Mouse (Mus musculus): ENCODE measurements around the gene Pnliprp1.
A peak's percentile ranks its signal among the peaks of the same experiment; 100 is the strongest.

Pnliprp1 gene

GRCm38 (mm10) chr19:58728445-58729031, at the start of gene Pnliprp1:
Gene Pnliprp1 (plus strand): TSS chr19:58728887.
- DNase-seq = no peak

DNA sequence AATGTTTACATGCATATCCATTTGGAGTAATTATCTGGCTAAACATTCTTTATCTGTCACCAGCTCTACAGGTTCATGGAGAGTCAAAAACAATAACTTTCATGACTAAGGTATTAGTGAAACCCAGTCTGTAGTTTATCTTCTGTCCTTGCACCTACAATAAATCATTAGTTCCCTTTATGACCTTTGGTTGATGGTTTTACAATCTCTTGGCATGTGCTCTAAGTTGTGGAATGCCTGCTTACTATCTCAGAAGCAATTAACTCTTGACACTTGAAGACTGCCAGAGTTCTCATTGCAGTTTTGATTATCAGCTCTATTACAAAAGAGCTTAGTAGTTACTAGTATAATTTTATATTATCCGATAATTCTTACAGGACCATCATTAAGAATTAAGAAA, 39.8 kb upstream of the Pnliprp1 start:
- no peak for DNase-seq

GRCm38 (mm10) chr19:58695314-58695713, 33.4 kb upstream of the Pnliprp1 start:
- no peak for DNase-seq

DNA sequence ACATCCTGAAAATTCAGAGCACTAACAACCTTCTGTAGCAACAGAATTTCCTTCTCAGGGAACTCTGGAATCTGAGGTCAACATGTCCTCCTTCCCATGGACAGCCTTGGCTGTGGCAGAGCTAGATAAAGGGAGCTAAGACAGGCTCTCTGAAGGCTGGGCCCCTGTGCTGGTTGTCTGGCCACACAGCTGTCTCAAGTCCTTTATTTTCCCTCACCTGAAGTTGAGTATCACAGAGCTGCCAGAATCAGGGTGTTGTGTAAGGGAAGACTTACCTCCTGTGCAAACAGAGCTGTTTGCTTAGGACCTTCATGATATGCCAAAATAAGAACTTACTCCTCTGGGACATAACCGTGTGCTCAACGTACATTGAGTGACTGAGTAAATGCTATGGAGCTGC, 32.5 kb upstream of the Pnliprp1 start:
- no peak for DNase-seq

- no peak for DNase-seq
These were observed 24.1 kb upstream of the Pnliprp1 start for GRCm38 (mm10) chr19:58704556-58704955.

DNA sequence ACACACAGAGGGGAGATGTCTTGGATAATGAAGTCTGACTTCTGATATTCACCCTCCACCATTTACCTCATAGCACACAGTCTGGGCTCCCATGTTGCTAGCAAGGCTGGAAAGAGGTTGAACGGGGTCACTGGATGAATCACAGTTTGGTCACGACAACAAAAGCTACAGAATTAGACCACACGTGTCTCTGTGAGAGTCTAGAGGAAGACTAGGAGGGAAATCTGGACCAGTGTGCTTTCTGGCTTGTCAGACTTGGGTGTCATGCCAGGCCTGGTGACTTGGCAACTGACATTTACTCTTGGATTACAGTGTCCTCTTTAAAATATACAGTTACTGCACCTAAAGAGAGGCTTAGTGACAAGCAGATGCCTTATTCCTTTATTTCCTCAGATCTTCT, 20.1 kb upstream of the Pnliprp1 start:
- no peak for DNase-seq

DNA sequence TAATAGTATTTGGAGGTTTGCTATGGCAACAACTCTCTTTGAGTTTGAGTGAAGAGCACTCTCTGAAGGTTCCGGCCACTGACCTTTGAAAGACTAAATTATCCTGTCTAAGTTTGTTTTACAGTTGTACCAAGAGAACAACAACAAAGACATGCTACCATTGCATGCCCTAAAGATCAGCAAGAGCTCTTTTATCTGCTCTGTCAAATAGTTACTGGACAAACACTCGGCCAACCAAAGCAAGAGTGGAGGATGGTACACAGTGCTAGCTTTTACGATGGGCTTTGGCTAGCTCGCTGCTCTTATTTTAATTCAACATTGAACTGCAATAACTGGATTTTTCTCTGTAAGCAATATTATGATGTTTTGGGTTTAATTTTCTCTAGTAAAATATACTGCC, 10.8 kb upstream of the Pnliprp1 start:
- DNase-seq = no peak

DNA sequence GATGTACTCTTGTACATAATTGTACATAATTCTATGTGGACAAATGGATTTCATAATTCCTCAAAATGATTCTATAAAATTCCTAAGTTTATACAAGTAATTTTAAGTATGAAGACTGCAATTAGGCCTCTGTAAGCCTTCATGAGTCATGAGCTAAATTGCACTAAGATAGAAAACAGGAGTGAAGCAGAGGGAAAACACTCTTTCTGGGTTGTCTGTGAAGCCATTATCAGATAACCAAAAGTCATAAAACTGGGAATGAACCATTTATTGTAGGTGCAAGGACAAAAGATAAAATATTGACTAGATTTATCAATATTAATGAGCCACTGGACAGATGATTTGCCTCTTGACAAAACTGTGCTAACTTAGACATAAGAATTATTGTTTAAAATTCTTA, 8.2 kb upstream of the Pnliprp1 start:
- no peak for DNase-seq

- DNase-seq = no peak
These were observed 2.1 kb upstream of the Pnliprp1 start for GRCm38 (mm10) chr19:58726551-58726950.

- DNase-seq = no peak
These were observed 931 bp upstream of the Pnliprp1 start for GRCm38 (mm10) chr19:58727756-58728155.

- DNase-seq = no peak
These were observed 4.5 kb downstream of the Pnliprp1 start for GRCm38 (mm10) chr19:58733216-58733615.

DNA sequence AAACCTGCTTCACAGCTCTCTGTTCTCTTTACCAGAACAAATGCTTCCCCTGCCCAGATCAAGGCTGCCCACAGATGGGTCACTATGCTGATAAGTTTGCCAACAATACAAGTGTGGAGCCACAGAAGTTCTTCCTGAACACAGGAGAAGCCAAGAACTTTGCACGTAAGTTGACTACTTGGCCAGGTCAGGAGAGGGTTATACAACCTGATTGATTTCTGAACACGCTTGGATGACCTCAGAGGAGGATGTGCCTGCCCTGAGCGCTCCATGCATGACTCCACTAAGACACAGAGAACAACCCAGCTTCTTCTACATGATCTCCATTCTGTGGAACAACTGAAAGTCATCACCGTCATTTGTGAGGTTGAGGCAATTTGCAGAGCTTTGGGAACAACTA, 9.4 kb downstream of the Pnliprp1 start:
- DNase-seq = no peak

GRCm38 (mm10) chr19:58741036-58741435, 12.3 kb downstream of the Pnliprp1 start:
- DNase-seq = no peak

DNA sequence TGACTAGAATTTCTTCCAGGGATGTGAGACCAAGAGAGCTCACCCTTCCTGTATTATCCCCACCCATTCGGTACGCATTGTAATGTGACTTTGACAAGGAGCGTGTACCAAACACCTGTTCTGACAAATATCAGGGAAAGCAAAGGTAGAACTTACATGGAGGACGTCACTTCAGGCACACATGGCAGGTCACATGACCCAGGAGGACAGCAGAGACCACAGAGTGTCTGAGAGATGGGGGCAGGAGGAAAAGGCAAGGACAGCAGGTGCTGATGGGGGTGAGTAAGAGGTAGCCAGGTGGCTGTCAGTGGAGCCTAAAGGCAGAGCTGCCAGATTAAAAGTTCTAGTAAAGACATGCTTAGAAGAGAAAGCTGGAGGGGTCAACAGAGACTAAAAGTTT, 14.0 kb downstream of the Pnliprp1 start:
- DNase-seq = no peak

- no peak for DNase-seq
These were observed 15.0 kb downstream of the Pnliprp1 start for GRCm38 (mm10) chr19:58743736-58744135.

- DNase-seq = no peak
These were observed 18.9 kb downstream of the Pnliprp1 start for GRCm38 (mm10) chr19:58747498-58748000.

DNA sequence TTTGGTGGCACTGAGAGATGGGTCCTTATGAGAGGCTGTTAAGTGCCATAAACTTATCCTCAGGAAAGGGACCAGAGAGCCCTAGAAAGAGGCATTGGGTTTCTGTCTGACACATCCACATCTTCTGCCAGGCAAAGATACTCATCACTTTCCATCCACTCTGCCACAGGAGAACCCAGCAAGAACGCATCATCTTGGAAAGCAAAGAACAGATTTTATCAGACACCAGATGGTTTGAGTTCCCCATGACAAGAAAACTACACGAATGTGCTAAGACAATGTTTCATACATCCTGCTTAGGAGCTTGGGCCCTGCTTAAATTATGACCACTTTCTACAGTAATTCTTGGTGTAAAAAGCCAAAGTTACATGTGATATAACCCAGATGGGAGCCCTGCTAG, 22.1 kb downstream of the Pnliprp1 start:
- no peak for DNase-seq

- no peak for DNase-seq
These were observed 22.8 kb downstream of the Pnliprp1 start for GRCm38 (mm10) chr19:58751504-58751903.

DNA sequence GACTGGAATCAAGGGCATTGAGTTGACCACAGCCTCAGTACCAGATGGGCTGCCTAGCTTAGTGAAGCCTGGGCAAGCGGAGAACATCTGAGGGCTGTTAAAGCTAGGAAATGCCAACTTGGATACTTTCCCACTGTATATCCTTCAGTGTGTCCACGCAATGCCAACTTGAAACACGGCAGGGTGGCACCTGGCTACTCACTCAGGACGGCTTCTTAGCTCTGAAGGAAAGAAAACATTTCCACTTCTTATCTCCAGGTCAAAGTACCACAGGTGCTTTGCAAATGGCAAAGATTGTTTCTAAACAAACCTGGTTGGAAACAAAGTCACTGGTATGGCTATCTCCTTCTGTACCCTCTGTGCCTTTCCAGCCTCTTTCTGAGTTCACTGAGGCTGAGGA, 30.2 kb downstream of the Pnliprp1 start:
- no peak for DNase-seq

GRCm38 (mm10) chr19:58759423-58759822, 30.7 kb downstream of the Pnliprp1 start, which contains the start of gene Pnliprp2:
Gene Pnliprp2 (plus strand): TSS chr19:58759719.
- DNase-seq = no peak

GRCm38 (mm10) chr19:58762316-58762715, 33.6 kb downstream of the Pnliprp1 start:
- no peak for DNase-seq

DNA sequence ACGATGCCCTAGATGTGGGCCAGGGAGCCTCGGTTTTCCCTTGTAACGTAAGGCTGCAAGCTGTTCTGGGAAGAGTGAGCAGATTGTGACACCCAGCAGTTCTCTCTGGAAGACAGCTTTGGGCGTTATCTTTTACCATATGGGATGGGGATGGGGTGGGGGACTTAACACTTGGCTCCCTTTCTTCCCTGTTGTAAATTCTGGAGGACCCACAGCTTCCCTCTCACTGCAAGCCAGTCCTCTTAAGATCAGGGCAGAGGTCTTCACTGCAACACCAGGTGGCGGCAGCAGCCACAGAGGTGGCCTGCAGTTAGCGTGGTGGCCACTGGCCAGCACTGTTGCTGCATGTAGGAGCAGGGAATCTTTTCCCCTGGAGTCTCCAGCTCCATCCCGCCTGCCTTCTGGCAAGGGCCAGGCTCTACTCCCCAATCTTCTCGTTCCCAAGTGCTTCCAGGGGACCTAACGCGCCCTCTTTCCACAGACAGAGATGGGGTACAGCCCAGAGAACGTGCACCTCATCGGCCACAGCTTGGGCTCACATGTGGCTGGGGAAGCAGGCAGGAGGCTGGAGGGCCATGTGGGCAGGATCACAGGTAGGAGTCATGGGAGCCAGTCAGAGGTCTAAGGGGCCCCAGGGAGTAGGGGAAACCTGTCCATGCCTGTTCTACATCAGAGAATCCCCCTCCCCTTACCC, 34.3 kb downstream of the Pnliprp1 start:
- DNase-seq = peak; percentile 30 to 67

GRCm38 (mm10) chr19:58767329-58767728, 38.6 kb downstream of the Pnliprp1 start:
- DNase-seq = no peak

DNA sequence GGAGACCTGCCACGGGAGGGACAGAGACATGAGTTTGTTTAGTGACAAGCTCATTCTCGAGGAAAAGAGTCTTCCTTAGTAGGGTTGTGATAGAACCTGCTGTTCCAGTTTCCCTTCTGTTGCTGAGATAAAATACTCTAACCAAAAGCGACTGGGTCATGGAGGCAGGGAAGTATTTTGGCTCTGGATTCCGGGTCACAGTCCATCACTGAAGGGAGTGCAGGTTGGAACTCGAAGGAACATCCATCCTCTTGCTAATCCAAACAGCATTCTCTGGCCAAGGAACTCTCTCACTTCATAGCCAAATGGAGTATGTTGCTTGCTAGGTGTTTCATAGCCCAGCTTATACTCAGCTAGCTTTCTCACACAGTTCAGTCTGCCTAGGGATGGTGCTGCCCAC, 47.8 kb downstream of the Pnliprp1 start:
- DNase-seq = no peak

DNA sequence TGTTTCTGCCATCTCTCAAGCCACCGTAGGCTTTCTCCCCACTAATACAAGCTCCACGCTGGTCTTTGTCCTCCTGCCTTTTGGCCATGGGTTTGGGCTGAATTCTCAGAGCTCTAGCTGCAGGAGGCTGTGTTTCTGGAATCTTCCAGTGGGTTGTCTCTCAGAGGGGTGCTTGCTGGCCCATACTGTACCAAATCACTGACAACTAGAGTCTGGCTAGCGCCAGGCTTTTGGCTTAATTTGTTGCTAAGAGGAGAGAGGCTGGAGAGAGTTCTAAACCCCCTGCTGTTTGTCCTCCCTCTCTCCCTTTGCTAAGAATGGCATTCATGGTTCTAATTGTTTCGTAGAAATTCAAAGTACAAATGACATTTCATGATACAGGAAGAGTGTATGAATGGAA, 52.9 kb downstream of the Pnliprp1 start:
- no peak for DNase-seq
